Mouse (Mus musculus) MEL-GATA-1-ER (cell line): ENCODE measurements around the gene Myh11.
A peak's percentile ranks its signal among the peaks of the same experiment; 100 is the strongest.
"Not testable (repeated sequence)": the region's sequence is repeated elsewhere in the genome, so short reads cannot be mapped to it uniquely, and the experiment has no call there.

ENCODE experiments used
- DNase-seq: peaks from one replicate; pipeline ENCODE4 v3.0.0-alpha.2; 2012; ENCODE audit warnings: low read depth; ENCODE audit errors: extremely low read depth

The Myh11 gene

GRCm38 (mm10) chr16:14166490-14166889 lies 124.7 kb downstream of the Myh11 start:
- no peak for DNase-seq

DNA sequence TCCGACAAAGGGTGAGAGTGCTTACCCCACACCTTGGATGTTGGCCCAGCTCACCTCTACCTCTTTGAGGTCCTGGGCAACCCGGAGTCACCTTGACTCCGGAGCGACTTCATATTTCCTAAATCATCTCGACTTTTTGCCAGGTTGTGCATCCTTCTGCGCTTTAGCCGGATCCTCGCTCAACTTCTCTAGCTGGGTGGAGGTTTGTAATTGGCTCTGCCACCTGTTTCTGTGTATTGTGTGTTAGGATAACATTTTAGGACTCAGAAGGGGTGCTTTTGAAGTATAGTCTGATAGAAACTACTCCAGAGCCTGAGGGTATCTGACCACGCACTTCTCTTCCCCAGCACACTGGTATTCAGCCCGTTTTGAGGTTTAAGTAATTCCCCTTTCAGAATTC lies 127.4 kb downstream of the Myh11 start:
- DNase-seq: no peak

- peak; percentile 76 for DNase-seq
Observed at GRCm38 (mm10) chr16:14162988-14163416, 128.2 kb downstream of the Myh11 start, which contains the start of the genes Nde1 and Marf1. Gene Nde1 (plus strand): TSS chr16:14163275. Gene Marf1 (minus strand): TSS chr16:14163351.

DNA sequence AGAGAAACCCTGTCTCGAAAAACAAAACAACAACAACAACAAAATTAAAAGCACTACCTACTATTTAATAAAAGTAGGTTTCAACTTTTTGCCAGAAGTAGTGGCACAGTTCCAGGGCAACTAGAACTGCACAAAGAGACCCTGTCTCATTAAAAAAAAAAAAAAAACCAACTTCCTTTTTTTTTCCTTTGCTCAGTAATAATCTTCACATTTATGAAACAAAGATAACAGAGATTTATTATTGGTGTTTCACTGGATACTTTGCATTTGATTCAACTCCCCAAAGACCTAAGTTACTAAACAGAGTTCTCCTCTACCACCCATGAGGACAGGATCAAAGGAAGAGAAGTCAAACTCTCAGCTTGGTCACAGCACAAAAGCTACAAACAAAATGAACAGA lies 130.2 kb downstream of the Myh11 start:
- DNase-seq: no peak

GRCm38 (mm10) chr16:14159746-14160131 lies 131.4 kb downstream of the Myh11 start:
- peak; percentile 75 for DNase-seq

GRCm38 (mm10) chr16:14158936-14159745 lies 132.0 kb downstream of the Myh11 start:
- DNase-seq: peak; percentile 85

- DNase-seq: no peak
Observed at GRCm38 (mm10) chr16:14158536-14158935, 132.6 kb downstream of the Myh11 start.

- DNase-seq: no peak
Observed at GRCm38 (mm10) chr16:14156312-14156711, 134.9 kb downstream of the Myh11 start.

- DNase-seq: not testable (repeated sequence)
Observed at GRCm38 (mm10) chr16:14155638-14156037, 135.5 kb downstream of the Myh11 start.

DNA sequence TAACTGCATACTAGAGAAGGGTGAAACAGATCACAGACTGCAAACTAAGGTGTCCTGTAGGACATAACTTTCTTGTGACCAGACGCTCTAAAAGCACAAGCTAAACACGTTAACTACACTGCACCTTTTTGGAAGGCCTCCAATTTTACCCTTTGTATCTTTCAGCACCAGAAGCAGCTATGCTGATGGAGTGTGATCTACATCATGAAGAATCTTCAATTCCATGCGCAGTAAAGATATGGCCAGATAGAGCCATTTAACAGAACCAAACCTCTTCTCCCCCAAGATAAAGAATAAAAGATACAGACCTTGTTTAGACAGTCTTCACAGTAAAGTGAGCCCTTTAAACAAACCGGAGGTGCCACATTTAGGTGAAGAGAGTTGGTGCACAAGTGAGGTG lies 139.5 kb downstream of the Myh11 start:
- DNase-seq: no peak

DNA sequence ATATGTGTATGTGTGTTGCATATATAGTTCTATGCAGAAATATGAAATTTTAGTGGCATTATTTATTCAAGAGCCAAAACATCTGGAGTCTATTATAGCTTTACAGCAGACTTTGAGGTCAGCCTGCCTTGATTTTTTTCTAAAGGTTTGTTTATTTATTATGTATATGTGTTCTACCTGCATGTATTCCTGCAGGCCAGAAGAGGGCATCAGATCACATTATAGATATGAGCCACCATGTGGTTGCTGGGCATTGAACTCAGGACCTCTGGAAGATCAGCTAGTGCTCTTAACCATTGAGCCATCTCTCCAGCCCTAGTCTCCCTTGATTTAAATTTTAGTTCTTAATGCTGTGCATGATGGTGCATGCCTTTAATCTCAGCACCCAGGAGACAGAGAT lies 143.5 kb downstream of the Myh11 start:
- no peak for DNase-seq
